Mouse (Mus musculus) C2C12 (cell line): ENCODE results near the gene Myo5c. TPM values are rescaled to one million over a fixed set of nuclear protein-coding genes. Genes with fewer than 3 reads are reported as not detected.

ENCODE experiments used
- H3K27me3 ChIP-seq: one replicate; pipeline ENCODE4 v1.6.1; 2011; ENCODE audit not compliant: control insufficient read depth, insufficient read depth, insufficient read length
- H3K36me3 ChIP-seq: one replicate; pipeline ENCODE4 v1.6.1; 2011; ENCODE audit not compliant: control insufficient read depth, insufficient read depth
- H3K4me3 ChIP-seq: one replicate; pipeline ENCODE4 v1.5.1; 2011; ENCODE audit warnings: mild to moderate bottlenecking, control low read depth; ENCODE audit not compliant: poor library complexity, insufficient read depth, severe bottlenecking
- H3K79me2 ChIP-seq: one replicate; pipeline ENCODE4 v1.6.1; 2011; ENCODE audit not compliant: control insufficient read depth, insufficient read depth
- H3K79me3 ChIP-seq: one replicate; pipeline ENCODE4 v1.6.1; 2011; ENCODE audit warnings: low read depth, control low read depth
- H3ac ChIP-seq: one replicate; pipeline ENCODE3; 2011; ENCODE audit warnings: low read depth; ENCODE audit not compliant: control insufficient read depth, insufficient read length
- CEBPB ChIP-seq: IDR thresholded peaks from one replicate; pipeline ENCODE4 v1.6.1; 2011; ENCODE audit warnings: low read depth, mild to moderate bottlenecking, control low read depth, moderate library complexity
- CTCF ChIP-seq: IDR thresholded peaks from one replicate; pipeline ENCODE4 v1.5.1; 2011; ENCODE audit not compliant: control insufficient read depth, insufficient read depth, insufficient read length
- FOSL1 ChIP-seq: IDR thresholded peaks from one replicate; pipeline ENCODE4 v1.8.0; 2011; ENCODE audit warnings: mild to moderate bottlenecking, low read length; ENCODE audit not compliant: poor library complexity, insufficient read depth, severe bottlenecking
- MAX ChIP-seq: IDR thresholded peaks from one replicate; pipeline ENCODE4 v1.6.1; 2011; ENCODE audit warnings: mild to moderate bottlenecking, control low read depth
- MYOD1 ChIP-seq: IDR thresholded peaks from one replicate; pipeline ENCODE4 v1.6.1; 2011; ENCODE audit warnings: low read depth; ENCODE audit not compliant: control insufficient read depth, insufficient read length
- MYOG ChIP-seq: IDR thresholded peaks from one replicate; pipeline ENCODE4 v1.6.1; 2011; ENCODE audit not compliant: control insufficient read depth, insufficient read length; ENCODE audit errors: extremely low read depth
- USF1 ChIP-seq: IDR thresholded peaks from one replicate; pipeline ENCODE4 v1.6.1; 2011; ENCODE audit warnings: low read depth, mild to moderate bottlenecking, control low read depth, moderate library complexity
- polyA plus RNA-seq: library from polyadenylated mRNA; unstranded; fragments of >200 nt; fragmentation: generic; extraction: Trizol; gene quantifications from one replicate; pipeline ENCODE4 v1.2.1, GENCODE M21; 2012; ENCODE audit warnings: missing spikeins

Myo5c gene
- polyA plus RNA-seq, 1 experiment = 0.01 TPM

- peak overlapping the region; percentile 81 for H3ac ChIP-seq
- no peaks in the 10 kb centered on the region for H3K27me3 ChIP-seq
- H3K79me2 ChIP-seq = no peaks in the 10 kb centered on the region
Measured at GRCm38 (mm10) chr9:75313832-75314516, 82.2 kb downstream of the Myo5c start.

GRCm38 (mm10) chr9:75314517-75315105 is 82.8 kb downstream of the Myo5c start:
- peak overlapping the region; percentile 81 for H3ac ChIP-seq
- H3K27me3 ChIP-seq = no peaks in the 10 kb centered on the region
- TF ChIP-seq FOSL1 (no peak), MYOG (no peak), MAX (no peak), CTCF (no peak), CEBPB (no peak), MYOD1 (no peak), USF1 (no peak)
- H3K79me2 ChIP-seq = no peaks in the 10 kb centered on the region
- H3K4me3 ChIP-seq = peak overlapping the region; percentile 37
- H3K36me3 ChIP-seq = no peaks in the 10 kb centered on the region
- H3K79me3 ChIP-seq = no peaks in the 10 kb centered on the region

More at GRCm38 (mm10) chr9:75313832-75314516, 82.2 kb downstream of the Myo5c start:
- TF ChIP-seq CTCF (no peak), MAX (no peak), CEBPB (no peak), MYOG (no peak), FOSL1 (no peak), USF1 (no peak), MYOD1 (no peak)
- H3K79me3 ChIP-seq = no peaks in the 10 kb centered on the region
- H3K4me3 ChIP-seq = peak overlapping the region; percentile 37
- no peaks in the 10 kb centered on the region for H3K36me3 ChIP-seq

GRCm38 (mm10) chr9:75315238-75315637 is 83.4 kb downstream of the Myo5c start:
- no peaks in the 10 kb centered on the region for H3K79me2 ChIP-seq
- no peak for TF ChIP-seq MAX
- TF ChIP-seq MYOD1 = no peak
- no peaks in the 10 kb centered on the region for H3K27me3 ChIP-seq
- no peak overlapping the region for H3K4me3 ChIP-seq
- H3K36me3 ChIP-seq = no peaks in the 10 kb centered on the region
- H3ac ChIP-seq = no peak overlapping the region
- H3K79me3 ChIP-seq = no peaks in the 10 kb centered on the region

- Histone ChIP-seq H3K79me2 (no peaks in the 10 kb centered on the region), H3K36me3 (no peaks in the 10 kb centered on the region), H3ac (no peak overlapping the region), H3K79me3 (no peaks in the 10 kb centered on the region), H3K27me3 (no peaks in the 10 kb centered on the region), H3K4me3 (no peak overlapping the region)
- TF ChIP-seq USF1 (no peak), CTCF (no peak), MYOG (no peak), MAX (no peak), CEBPB (no peak), FOSL1 (no peak), MYOD1 (no peak)
Measured at GRCm38 (mm10) chr9:75316771-75317170, 85.0 kb downstream of the Myo5c start.

GRCm38 (mm10) chr9:75318196-75318595 is 86.4 kb downstream of the Myo5c start:
- Histone ChIP-seq H3K4me3 (no peak overlapping the region), H3K27me3 (no peaks in the 10 kb centered on the region)
- TF ChIP-seq MAX = no peak
- TF ChIP-seq CEBPB = no peak
- TF ChIP-seq MYOG = no peak
- no peak for TF ChIP-seq FOSL1
- TF ChIP-seq CTCF = no peak
- no peak for TF ChIP-seq USF1
- TF ChIP-seq MYOD1 = no peak

GRCm38 (mm10) chr9:75319365-75319764 is 87.5 kb downstream of the Myo5c start:
- no peaks in the 10 kb centered on the region for H3K27me3 ChIP-seq
- no peaks in the 10 kb centered on the region for H3K79me2 ChIP-seq
- H3K79me3 ChIP-seq = no peaks in the 10 kb centered on the region
- no peaks in the 10 kb centered on the region for H3K36me3 ChIP-seq
- H3ac ChIP-seq = no peak overlapping the region
- H3K4me3 ChIP-seq = no peak overlapping the region
- no peak for TF ChIP-seq MAX
- no peak for TF ChIP-seq CEBPB
- no peak for TF ChIP-seq MYOD1
- TF ChIP-seq FOSL1 = no peak
- no peak for TF ChIP-seq MYOG
- no peak for TF ChIP-seq CTCF
- TF ChIP-seq USF1 = no peak

More at GRCm38 (mm10) chr9:75318196-75318595, 86.4 kb downstream of the Myo5c start:
- Histone ChIP-seq H3K79me3 (no peaks in the 10 kb centered on the region), H3ac (no peak overlapping the region), H3K79me2 (no peaks in the 10 kb centered on the region), H3K36me3 (no peaks in the 10 kb centered on the region)
